Mouse (Mus musculus): ENCODE measurements around the gene Hoxa6. TPM values are rescaled to one million over a fixed set of nuclear protein-coding genes. Genes with fewer than 3 reads are reported as not detected.

Gene Hoxa6
- polyA plus RNA-seq, 1 experiment: not detected

DNA sequence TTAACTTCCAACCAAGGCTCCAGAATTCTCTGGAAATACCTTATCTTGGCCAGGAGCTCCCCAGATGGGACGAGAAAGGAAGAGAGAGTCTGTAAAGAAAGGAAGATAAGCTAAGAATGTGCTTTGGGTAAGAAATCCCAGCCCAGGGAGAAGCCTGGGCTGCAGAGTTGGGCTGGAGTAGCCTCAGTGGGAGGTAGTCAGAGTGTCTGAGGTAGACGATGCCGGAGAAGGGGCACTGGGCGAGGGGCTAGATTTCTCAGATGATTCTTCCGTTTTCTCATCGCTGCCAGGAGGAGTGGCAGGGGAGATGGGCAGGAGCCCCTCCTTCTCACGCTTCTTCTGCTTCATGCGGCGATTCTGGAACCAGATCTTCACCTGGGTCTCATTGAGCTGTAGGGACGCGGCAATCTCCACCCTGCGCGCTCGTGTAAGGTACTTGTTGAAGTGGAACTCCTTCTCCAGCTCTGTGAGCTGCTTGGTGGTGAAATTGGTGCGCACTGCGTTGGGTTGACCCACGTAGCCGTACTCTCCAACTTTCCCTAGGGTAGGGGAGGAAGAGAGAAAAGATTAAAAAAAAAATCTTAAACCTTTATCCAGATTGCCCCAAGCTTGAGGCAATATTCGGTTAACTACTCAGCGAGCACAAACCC is 51.8 kb downstream of the Hoxa6 start:
- DNase-seq (ENCODE audit: low read depth in 1 of 2, low spot score in 2 of 2): no peak
- Histone ChIP-seq H3K27ac (ENCODE audit: insufficient read depth, low read length) (no peak overlapping the region), H3K27me3 (ENCODE audit: control insufficient read depth, insufficient read depth, low read length) (peaks cover 25% of the 10 kb centered on the region), H3K4me3 (ENCODE audit: extremely low read depth, insufficient read depth, insufficient read length) (no peak overlapping the region), H3K4me1 (ENCODE audit: control insufficient read depth, insufficient read depth, insufficient read length) (peaks cover 5% of the 10 kb centered on the region), H3K36me3 (ENCODE audit: control insufficient read depth, insufficient read depth, low read length) (no peaks in the 10 kb centered on the region)
- 12% methylated on average over 20 of the region's 20 CpGs for WGBS
- TF ChIP-seq POLR2A (IDR thresholded peaks at IDR 0.05; ENCODE audit: low read depth, low read length) (no peak), CTCF (IDR thresholded peaks at IDR 0.05; ENCODE audit: extremely low read depth, insufficient read depth, insufficient read length, insufficient replicate concordance) (no peak)

Other genes starting within 250 kb of the Hoxa6 start
- gene Skap2, start 196.2 kb downstream of the Hoxa6 start, polyA plus RNA-seq (2012; rRNA removed): 6.0 and 9.1 TPM in 2 replicates
- 0.12 and 0.21 TPM in 2 replicates for gene Hoxa1, start 50.4 kb downstream of the Hoxa6 start, polyA plus RNA-seq (2012; rRNA removed)
- 0.27 and 0.65 TPM in 2 replicates for gene Hoxa2, start 43.9 kb downstream of the Hoxa6 start, polyA plus RNA-seq (2012; rRNA removed)
- gene 5730596B20Rik, start 31.2 kb downstream of the Hoxa6 start, polyA plus RNA-seq (2012; rRNA removed): not detected in 2 replicates
- gene Hoxa4, start 17.0 kb downstream of the Hoxa6 start, polyA plus RNA-seq (2012; rRNA removed): 0.68 and 0.79 TPM in 2 replicates
- gene Hoxa5, start 4.1 kb downstream of the Hoxa6 start, polyA plus RNA-seq (2012; rRNA removed): 1.3 and 1.8 TPM in 2 replicates
- gene Hoxa3, start 4.6 kb upstream of the Hoxa6 start, polyA plus RNA-seq (2012; rRNA removed): 1.4 and 1.5 TPM in 2 replicates
- gene Gm28308, start 4.6 kb upstream of the Hoxa6 start, polyA plus RNA-seq (2012; rRNA removed): not detected in 2 replicates
- gene Hoxa7, start 13.1 kb upstream of the Hoxa6 start, polyA plus RNA-seq (2012; rRNA removed): 0.56 and 0.79 TPM in 2 replicates
- gene Hoxa9, start 22.4 kb upstream of the Hoxa6 start, polyA plus RNA-seq (2012; rRNA removed): 0.18 and 0.31 TPM in 2 replicates
- gene Hoxa10, start 32.1 kb upstream of the Hoxa6 start, polyA plus RNA-seq (2012; rRNA removed): not detected in 2 replicates
- gene Hoxa11, start 37.1 kb upstream of the Hoxa6 start, polyA plus RNA-seq (2012; rRNA removed): not detected in 2 replicates
- not detected in 2 replicates for gene Hoxa13, start 52.2 kb upstream of the Hoxa6 start, polyA plus RNA-seq (2012; rRNA removed)
- gene Evx1, start 104.8 kb upstream of the Hoxa6 start, polyA plus RNA-seq (2012; rRNA removed): not detected in 2 replicates

Measured in spleen, adult 2 months (tissue).